Mouse (Mus musculus) thymus, adult 2 months (tissue): ENCODE measurements around the gene Erbb4.

Experiments used
- CTCF ChIP-seq: fragments of 200-500 bp; IDR thresholded peaks from 2 replicates; pipeline ENCODE4 v1.5.1; 2012; ENCODE audit warnings: mild to moderate bottlenecking, control low read depth, low read length, moderate library complexity, borderline replicate concordance; ENCODE audit not compliant: control insufficient read depth, poor library complexity, insufficient read depth; ENCODE audit errors: extremely low read depth
- POLR2A ChIP-seq: fragments of 200-500 bp; IDR thresholded peaks from 2 replicates; pipeline ENCODE4 v1.6.1; 2012; ENCODE audit warnings: mild to moderate bottlenecking, low read length, control low read depth, moderate library complexity; ENCODE audit not compliant: control insufficient read depth, poor library complexity, insufficient read depth; ENCODE audit errors: extremely low read depth

GRCm38 (mm10) chr1:69048918-69049317 is 58.9 kb downstream of the Erbb4 start:
- TF ChIP-seq CTCF, result no peak
- no peak for TF ChIP-seq POLR2A
